Mouse (Mus musculus) erythroblast, embryonic 14.5 days (primary cell): ENCODE measurements around the gene Map3k10. TPM values are rescaled to one million over a fixed set of nuclear protein-coding genes. Genes with fewer than 3 reads are reported as not detected.

Source experiments
- H3K27me3 ChIP-seq: 2 replicates; pipeline ENCODE4 v1.6.1; 2012; ENCODE audit warnings: inconsistent platforms; ENCODE audit not compliant: control insufficient read depth
- H3K36me3 ChIP-seq: 2 replicates; pipeline ENCODE4 v1.6.1; 2012; ENCODE audit warnings: mild to moderate bottlenecking, inconsistent platforms; ENCODE audit not compliant: control insufficient read depth
- H3K4me1 ChIP-seq: 2 replicates; pipeline ENCODE4 v1.6.1; 2012; ENCODE audit warnings: inconsistent platforms; ENCODE audit not compliant: control insufficient read depth
- H3K4me3 ChIP-seq: replicated peaks from 2 replicates; pipeline ENCODE3; 2012; ENCODE audit warnings: moderate library complexity, mild to moderate bottlenecking, inconsistent platforms
- H3K9me3 ChIP-seq: 2 replicates; pipeline ENCODE4 v1.6.1; 2012; ENCODE audit warnings: low read length, inconsistent platforms, mixed read lengths; ENCODE audit not compliant: control insufficient read depth
- GATA1 ChIP-seq: IDR thresholded peaks from 2 replicates; pipeline ENCODE4 v1.6.1; 2012; ENCODE audit warnings: low read length, inconsistent platforms, mixed read lengths
- TAL1 ChIP-seq: IDR thresholded peaks from 3 replicates; pipeline ENCODE4 v1.6.1; 2012; ENCODE audit warnings: low read length, inconsistent platforms, mixed read lengths
- polyA plus RNA-seq: library from polyadenylated mRNA; stranded (reverse); fragments of >175 nt; gene quantifications from 2 replicates; pipeline ENCODE4 v1.2.3, GENCODE M21; 2012

Map3k10 gene
- polyA plus RNA-seq, 1 experiment = 2.0 TPM

DNA sequence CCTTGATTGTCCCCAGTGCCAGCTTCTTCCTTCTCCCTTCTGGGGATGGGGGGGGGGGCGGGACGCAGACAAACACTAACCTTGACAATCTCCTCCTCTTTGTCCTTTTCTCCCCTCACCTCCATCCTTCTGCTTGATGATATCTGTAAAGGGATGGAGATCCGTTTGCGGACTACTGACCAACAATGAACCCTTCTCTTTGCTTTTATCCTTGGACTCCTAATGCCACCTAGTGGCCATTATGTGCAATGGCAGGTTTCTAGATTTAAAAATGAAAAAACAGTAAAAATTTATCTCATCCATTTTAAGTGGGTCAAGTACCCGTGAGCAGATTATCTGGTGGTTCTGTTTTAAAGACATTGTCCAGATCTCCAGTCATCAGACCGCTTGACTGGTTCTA lies 11.3 kb upstream of the Map3k10 start:
- H3K4me1 ChIP-seq = peaks cover 26% of the 10 kb centered on the region
- no peak for TF ChIP-seq TAL1
- TF ChIP-seq GATA1 = no peak
- no peak overlapping the region for H3K4me3 ChIP-seq
- H3K27me3 ChIP-seq = peaks cover 10% of the 10 kb centered on the region
- H3K9me3 ChIP-seq = no peaks in the 10 kb centered on the region
- H3K36me3 ChIP-seq = no peaks in the 10 kb centered on the region

DNA sequence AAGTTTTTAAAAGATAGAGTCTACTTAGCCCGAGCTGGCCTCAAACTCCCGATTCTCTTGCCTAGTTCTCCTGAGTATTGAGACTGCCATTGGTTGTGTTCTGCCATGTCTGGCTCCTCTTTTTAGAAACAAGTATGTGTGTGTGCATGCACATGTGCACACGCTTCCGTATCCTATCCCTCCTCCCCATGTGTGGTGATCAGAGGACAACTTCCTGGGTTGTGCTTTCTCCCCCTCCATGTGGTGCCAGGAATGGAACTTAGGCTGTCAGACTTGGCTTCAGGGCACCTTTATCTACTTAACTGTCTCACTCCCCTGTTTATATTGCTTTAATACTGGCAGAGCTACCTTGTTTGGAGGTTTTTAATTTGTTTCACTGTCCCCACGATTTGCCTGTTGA lies 10.8 kb upstream of the Map3k10 start:
- Histone ChIP-seq H3K36me3 (no peaks in the 10 kb centered on the region), H3K27me3 (peaks cover 10% of the 10 kb centered on the region), H3K4me1 (peaks cover 23% of the 10 kb centered on the region), H3K4me3 (no peak overlapping the region), H3K9me3 (no peaks in the 10 kb centered on the region)
- TF ChIP-seq TAL1 (no peak), GATA1 (no peak)

DNA sequence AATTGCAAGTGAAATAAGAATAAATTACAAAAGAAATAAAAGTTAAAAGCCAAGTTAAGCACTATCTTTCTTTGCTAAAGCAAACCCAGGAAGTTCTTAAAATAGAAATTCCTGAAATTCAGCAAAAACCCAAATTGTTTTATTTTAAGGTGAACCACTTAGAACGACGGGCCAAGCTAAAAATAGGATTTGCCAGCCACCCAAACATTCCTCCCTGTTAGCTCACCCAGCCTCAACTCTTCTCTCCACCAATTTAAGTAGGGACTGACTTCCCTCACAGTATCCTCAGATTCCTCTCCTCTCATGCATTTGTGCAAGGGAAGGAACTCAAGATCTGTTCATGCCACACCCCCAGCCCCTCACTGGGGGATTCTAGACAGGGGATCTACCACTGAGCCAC lies 8.8 kb upstream of the Map3k10 start:
- TF ChIP-seq GATA1 (no peak), TAL1 (no peak)
- Histone ChIP-seq H3K27me3 (peaks cover 10% of the 10 kb centered on the region), H3K9me3 (no peaks in the 10 kb centered on the region), H3K36me3 (no peaks in the 10 kb centered on the region), H3K4me1 (peaks cover 4% of the 10 kb centered on the region), H3K4me3 (no peak overlapping the region)

DNA sequence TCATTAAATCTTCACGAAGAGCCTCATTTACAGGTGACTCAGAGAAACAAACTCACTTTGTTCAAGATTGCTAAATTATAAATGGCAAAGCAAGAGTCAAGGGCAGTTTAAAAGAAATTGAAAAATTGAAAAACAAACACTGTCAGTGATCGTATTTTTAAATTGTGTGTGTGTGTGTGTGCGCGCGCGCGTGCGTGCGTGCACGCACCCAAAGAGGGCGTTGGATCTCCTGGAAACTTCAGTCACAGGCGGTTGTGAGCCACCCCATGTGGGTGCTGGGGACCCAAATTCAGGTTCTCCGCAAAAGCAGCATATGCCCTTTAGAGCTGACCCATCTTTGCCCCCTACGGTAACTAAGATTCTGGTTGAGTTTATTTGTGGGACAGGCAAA lies 819 bp upstream of the Map3k10 start:
- no peaks in the 10 kb centered on the region; the same call in 1 of the 2 replicates for H3K36me3 ChIP-seq
- peak overlapping the region; percentile 82 for H3K4me3 ChIP-seq
- TF ChIP-seq GATA1 = no peak
- no peak for TF ChIP-seq TAL1
- H3K9me3 ChIP-seq = no peaks in the 10 kb centered on the region
- peaks cover 19% of the 10 kb centered on the region for H3K27me3 ChIP-seq
- peaks cover 28% of the 10 kb centered on the region for H3K4me1 ChIP-seq

DNA sequence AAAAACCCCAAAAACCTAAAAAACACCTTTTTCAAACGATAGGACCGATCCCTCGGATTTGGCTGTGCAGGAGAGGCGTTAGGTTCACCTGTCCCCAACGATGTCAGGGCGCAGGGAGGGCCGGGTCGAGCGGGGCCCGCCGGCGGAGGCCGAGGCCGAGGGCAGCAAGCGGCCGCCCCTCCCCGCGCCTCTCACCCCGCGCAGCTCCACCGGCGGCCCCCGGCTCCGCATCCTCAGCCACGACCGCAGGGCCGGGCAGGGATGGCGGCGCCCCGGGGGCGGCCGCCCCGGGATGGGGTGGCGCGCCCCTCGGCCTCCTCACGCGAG lies 240 bp downstream of the Map3k10 start:
- H3K9me3 ChIP-seq = no peaks in the 10 kb centered on the region

DNA sequence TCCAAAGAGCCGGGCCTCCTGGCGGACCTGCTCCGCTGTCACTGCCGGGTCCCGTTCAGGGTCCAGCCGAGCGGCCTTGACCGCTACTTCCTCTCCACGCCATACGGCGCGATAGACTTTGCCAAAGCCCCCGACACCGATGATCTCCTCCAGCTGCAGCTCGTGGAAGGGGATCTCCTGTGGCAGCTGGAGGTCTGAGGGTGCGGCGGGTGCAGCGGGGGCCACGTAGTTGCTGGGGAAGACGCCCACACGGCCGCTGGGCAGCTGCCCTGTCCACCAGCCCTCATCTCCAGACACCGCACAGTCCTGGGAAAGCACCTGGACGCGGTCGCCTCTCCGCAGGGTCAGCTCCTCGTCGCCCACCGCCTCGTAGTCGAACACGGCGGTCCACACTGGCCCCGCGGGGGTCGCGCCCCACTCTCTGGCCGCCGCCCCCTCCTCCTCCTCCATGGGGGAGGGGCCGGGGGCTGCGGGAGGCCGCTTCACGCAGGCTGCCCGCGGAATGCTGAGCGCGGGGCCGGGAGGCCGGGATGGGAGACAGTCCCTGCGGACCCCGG lies 745 bp downstream of the Map3k10 start:
- TF ChIP-seq TAL1 (no peak), GATA1 (no peak)
- H3K27me3 ChIP-seq = peaks cover 19% of the 10 kb centered on the region
- peaks cover 28% of the 10 kb centered on the region for H3K4me1 ChIP-seq
- peak overlapping the region; percentile 82 for H3K4me3 ChIP-seq
- no peaks in the 10 kb centered on the region; the same call in 1 of the 2 replicates for H3K36me3 ChIP-seq
- H3K9me3 ChIP-seq = no peaks in the 10 kb centered on the region

More for the DNA sequence above, 240 bp downstream of the Map3k10 start:
- TF ChIP-seq GATA1 = no peak
- TF ChIP-seq TAL1 = no peak
- Histone ChIP-seq H3K4me1 (peaks cover 28% of the 10 kb centered on the region), H3K27me3 (peaks cover 19% of the 10 kb centered on the region), H3K4me3 (peak overlapping the region; percentile 82), H3K36me3 (no peaks in the 10 kb centered on the region; the same call in 1 of the 2 replicates)

DNA sequence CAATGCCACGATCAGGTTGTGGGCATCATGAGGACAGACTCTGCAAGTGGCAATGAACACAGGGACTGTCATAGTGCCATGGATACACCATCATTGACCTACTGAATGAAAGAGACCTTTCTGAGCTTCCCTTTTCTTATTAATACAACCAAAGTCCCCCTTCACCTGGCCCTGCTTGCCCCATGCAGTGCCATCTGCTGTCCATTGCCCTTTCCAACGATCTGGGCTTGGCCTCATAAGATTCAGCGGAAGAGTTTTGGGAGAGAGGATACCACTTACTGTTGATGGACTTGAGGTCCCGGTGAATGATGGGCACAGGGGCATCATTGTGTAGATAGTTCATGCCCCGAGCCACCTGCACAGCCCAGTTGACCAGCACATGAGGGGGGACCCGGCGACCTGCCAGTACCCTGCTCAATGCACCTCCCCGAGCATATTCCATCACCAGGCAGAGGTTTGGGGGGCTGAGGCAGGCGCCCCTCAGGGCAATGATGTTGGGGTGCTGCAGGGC lies 1.3 kb downstream of the Map3k10 start:
- H3K9me3 ChIP-seq = no peaks in the 10 kb centered on the region
- H3K4me3 ChIP-seq = peak overlapping the region; percentile 82
- peaks cover 28% of the 10 kb centered on the region for H3K4me1 ChIP-seq
- no peak for TF ChIP-seq TAL1
- TF ChIP-seq GATA1 = no peak
- no peaks in the 10 kb centered on the region; the same call in 1 of the 2 replicates for H3K36me3 ChIP-seq
- peaks cover 19% of the 10 kb centered on the region for H3K27me3 ChIP-seq

DNA sequence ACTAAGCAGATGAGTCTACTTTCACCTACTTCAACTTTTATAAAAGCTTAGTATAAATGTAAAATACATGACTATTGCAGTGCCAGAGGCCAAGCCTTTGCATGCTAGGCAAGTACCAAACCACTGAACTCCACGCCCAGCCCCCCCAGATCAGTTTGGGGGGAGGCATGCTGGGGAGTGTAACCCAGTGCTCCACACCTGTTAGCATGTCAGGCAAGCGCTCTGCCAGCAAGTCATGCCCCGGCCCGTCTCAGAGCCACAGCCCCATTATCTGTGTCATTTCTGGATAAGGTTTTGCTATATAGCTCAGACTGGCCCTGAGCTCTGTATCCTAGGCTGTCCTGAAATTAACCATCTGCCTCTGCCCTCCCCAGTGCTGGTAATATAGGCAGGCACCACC lies 12.4 kb downstream of the Map3k10 start:
- Histone ChIP-seq H3K36me3 (no peaks in the 10 kb centered on the region), H3K4me1 (peaks cover 28% of the 10 kb centered on the region), H3K9me3 (no peaks in the 10 kb centered on the region), H3K27me3 (peaks cover 35% of the 10 kb centered on the region), H3K4me3 (no peak overlapping the region)
- TF ChIP-seq TAL1 (no peak), GATA1 (no peak)

DNA sequence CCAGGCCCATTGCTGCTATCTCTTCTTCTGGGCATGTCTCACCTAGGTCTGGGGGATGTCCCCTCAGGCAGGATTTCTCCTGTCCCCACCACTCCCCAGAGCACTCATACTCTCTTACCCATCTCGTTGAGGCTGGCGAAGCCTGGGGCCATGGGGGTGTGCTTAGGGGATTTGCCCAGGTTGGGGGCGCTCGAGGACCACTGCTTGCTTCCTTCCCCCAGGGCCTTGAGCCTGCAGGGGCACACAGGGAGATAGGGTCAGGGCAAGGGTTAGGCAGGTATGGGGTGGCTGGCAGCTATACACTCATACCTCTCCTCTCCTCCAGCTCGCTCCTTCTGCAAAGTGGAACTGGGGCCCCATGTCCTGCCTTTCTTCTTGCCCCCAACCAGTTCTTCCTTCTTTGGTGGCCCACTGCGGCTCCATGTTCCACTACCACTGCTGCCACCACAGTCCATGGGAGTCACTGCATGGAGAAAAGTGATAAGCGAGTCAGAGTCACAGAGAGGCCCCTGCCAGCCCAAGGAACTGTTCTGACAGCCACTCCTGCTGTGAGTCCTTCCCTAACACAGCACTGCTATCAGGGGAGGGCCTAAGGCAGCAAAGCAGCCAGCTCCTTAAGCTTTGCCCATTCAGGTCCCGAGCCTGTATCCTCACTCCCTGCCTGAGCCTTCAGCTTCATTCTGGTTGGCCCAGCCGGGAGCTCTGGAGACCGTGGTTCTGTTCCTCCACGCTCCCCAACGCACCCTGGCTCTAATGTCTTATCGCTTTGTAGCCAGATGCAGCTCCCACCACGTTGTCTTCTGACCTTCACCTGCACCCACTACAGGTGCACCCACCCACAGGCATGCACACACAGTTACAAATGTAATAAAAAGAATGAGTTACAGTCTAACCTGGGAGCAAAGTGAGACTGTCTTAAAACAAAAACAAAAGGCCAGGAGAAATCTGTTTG lies 15.4 kb downstream of the Map3k10 start:
- no peak for TF ChIP-seq TAL1
- TF ChIP-seq GATA1 = no peak
- peak overlapping the region; percentile 38 for H3K4me3 ChIP-seq
- H3K9me3 ChIP-seq = no peaks in the 10 kb centered on the region
- peaks cover 30% of the 10 kb centered on the region for H3K4me1 ChIP-seq
- H3K36me3 ChIP-seq = no peaks in the 10 kb centered on the region
- H3K27me3 ChIP-seq = peaks cover 62% of the 10 kb centered on the region
